Mouse (Mus musculus) embryonic fibroblast, embryonic 13.5 days (primary cell): ENCODE results near the gene Pdxp. TPM values are rescaled to one million over a fixed set of nuclear protein-coding genes. Genes with fewer than 3 reads are reported as not detected.

Experiments
- H3K27ac ChIP-seq: 2 replicates; pipeline ENCODE4 v1.5.1; 2012; ENCODE audit warnings: low read length, control low read depth, inconsistent platforms; ENCODE audit not compliant: insufficient read depth
- H3K4me1 ChIP-seq: 2 replicates; pipeline ENCODE4 v1.6.1; 2011; ENCODE audit warnings: low read length; ENCODE audit not compliant: control insufficient read depth, insufficient read depth
- H3K4me3 ChIP-seq: 2 replicates; pipeline ENCODE4 v1.5.1; 2011; ENCODE audit warnings: mild to moderate bottlenecking, control low read depth, low read length; ENCODE audit not compliant: insufficient read depth
- CTCF ChIP-seq: IDR thresholded peaks from 2 replicates; pipeline ENCODE4 v1.5.1; 2011; ENCODE audit warnings: mild to moderate bottlenecking, control low read depth, low read length, moderate library complexity, borderline replicate concordance; ENCODE audit not compliant: insufficient read depth
- POLR2A ChIP-seq: IDR thresholded peaks from 2 replicates; pipeline ENCODE4 v1.6.1; 2011; ENCODE audit warnings: low read depth, mild to moderate bottlenecking, control low read depth, low read length, moderate library complexity
- polyA plus RNA-seq: library from polyadenylated mRNA; stranded (reverse); fragments of >200 nt; gene quantifications from 2 replicates; pipeline ENCODE4 v1.2.4, GENCODE M21; 2011; ENCODE audit warnings: low read depth; ENCODE audit not compliant: missing spikeins, insufficient read length

Gene Pdxp
- polyA plus RNA-seq, 1 experiment: 3.0 TPM

DNA sequence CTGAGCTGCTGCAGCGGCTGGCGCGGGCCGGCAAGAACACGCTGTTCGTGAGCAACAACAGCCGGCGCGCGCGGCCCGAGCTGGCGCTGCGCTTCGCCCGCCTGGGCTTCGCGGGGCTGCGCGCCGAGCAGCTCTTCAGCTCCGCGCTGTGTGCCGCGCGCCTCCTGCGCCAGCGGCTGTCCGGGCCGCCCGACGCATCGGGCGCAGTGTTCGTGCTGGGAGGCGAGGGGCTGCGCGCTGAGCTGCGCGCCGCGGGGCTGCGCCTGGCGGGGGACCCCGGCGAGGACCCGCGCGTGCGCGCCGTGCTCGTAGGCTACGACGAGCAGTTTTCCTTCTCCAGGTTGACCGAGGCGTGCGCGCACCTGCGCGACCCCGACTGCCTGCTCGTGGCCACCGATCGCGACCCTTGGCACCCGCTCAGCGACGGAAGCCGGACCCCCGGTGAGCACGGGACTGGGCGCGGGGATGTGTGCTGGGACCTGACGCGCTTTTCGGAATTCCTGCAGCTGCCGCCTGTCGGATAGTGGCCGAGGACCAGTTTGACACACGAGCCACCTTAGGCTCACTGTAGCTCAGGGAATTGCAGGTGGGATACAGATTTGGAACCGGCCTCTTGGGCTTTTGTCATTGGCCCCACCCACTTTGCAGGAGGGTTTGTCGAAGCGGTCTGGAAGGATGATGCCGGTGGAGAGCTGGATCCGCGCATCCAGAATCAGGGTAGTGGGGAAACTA lies 538 bp downstream of the Pdxp start:
- Histone ChIP-seq H3K4me1 (peaks cover 2% of the 10 kb centered on the region; the same call in 1 of the 2 replicates), H3K27ac (no peak overlapping the region), H3K4me3 (peak overlapping the region; percentile 41)
- no peak for TF ChIP-seq CTCF
- no peak for TF ChIP-seq POLR2A

DNA sequence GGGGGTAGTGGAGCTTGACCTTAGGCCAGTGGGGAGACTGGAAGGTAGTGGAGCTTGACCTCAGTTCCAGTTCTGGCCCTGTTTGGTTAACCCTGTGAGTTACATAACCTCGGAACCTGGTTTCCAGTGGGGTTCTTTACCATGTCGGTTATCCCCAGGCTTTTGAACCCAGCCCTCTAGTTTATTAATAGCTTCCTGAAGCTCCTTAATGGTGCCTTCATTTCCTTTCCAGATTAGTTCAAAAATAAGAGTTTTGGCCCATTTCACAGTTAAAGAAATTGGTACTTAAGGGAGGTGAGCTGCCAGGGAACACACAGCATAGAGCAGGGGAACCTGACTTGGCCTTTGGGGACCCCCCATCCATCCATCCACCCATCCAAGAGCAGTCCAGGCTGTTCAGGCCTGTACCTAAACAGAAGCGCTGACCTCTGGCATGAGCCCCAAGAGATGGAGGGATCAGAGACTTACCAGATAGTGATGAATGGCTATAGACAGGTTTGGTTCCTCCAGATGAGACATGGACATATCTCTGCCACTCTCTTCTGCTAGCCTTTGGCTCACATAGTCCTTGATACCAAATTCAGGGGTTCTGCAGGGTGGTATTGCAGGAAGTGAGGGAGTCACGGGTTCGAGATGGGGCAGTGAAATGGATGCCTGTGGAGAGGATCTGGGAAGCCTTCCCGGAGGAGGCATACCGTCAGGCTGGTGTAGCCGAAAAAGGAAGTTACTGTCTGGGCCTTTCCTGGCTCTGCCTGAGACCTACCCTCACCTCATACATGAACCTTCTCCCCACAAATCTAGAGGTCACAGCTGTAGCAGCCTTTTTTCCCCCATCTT lies 1.3 kb downstream of the Pdxp start:
- Histone ChIP-seq H3K4me3 (peak overlapping the region; percentile 41), H3K4me1 (peaks cover 6% of the 10 kb centered on the region; the same call in 1 of the 2 replicates), H3K27ac (no peak overlapping the region)
- no peak for TF ChIP-seq CTCF
- TF ChIP-seq POLR2A: no peak

DNA sequence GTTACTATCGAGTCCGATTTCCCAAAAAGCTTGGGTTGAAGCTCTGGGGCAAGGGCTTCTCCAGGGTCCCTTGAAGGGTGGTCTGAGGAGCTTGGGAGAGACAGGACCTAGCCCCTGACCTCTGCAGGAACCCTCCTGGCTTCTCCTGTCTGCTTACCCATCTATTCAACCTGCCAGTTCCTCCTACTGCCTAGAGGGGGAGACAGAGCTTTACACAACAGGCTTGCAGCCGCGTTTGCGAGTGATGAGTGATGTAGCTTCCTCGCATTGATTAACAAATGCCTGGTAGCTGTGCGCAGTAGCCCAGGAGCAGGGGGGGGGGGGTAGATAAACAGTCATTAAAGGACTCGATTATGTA lies 1.9 kb downstream of the Pdxp start:
- Histone ChIP-seq H3K27ac (no peak overlapping the region), H3K4me1 (peaks cover 9% of the 10 kb centered on the region; the same call in 1 of the 2 replicates)

DNA sequence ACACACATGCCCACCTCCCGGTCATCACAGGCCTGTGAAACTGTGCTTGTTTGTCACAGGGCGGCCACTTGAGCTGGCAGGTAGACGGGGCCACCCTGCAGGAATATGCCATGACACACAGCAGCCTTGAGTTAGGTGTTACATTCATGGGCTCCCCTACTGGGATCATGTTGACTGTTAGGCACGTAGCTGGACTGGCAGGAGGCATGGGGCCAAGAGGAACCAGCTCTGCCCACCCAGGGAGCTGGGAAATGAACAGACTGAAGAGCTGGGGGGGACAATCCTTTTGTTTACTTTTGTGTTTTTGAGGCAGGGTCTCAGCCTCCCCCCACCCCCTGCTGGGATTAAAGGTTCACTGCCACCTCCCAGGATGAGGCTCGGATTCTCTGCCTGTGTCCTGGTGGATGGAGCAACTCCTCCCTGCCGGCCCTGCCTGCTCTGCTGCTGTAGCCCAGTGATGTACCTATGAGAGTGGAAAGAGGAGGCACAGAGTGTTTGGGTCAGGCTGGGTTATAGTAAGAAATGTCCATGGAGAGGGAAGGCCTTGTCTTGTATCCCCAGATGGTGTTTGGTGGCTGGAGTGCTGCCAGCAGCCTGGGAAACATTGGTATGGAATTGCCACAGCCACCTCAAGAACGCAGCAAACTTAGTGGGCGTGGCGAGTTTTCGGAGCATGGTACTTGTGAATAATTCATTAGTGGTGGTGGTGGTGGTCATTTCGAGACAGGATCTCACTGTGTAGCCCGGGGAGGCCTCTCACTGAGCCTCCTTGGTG lies 2.5 kb downstream of the Pdxp start:
- Histone ChIP-seq H3K27ac (no peak overlapping the region), H3K4me1 (peaks cover 9% of the 10 kb centered on the region; the same call in 1 of the 2 replicates), H3K4me3 (no peak overlapping the region)
- TF ChIP-seq POLR2A (no peak), CTCF (no peak)

More for the DNA sequence above, 1.9 kb downstream of the Pdxp start:
- TF ChIP-seq CTCF (peak; percentile 92), POLR2A (no peak)
- H3K4me3 ChIP-seq: no peak overlapping the region

DNA sequence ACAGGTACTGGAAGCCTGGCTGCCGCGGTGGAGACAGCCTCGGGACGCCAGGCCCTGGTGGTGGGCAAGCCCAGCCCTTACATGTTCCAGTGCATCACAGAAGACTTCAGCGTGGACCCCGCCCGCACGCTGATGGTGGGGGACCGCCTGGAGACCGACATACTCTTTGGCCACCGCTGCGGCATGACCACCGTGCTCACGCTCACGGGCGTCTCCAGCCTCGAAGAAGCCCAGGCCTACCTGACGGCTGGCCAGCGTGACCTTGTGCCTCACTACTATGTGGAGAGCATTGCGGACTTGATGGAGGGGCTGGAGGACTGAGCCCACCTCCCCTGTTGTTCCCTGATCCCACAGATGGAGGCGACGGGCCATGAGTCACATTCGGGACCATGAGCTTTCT lies 4.4 kb downstream of the Pdxp start:
- TF ChIP-seq POLR2A (no peak), CTCF (no peak)
- Histone ChIP-seq H3K4me1 (peaks cover 9% of the 10 kb centered on the region; the same call in 1 of the 2 replicates), H3K4me3 (no peak overlapping the region), H3K27ac (no peak overlapping the region)

DNA sequence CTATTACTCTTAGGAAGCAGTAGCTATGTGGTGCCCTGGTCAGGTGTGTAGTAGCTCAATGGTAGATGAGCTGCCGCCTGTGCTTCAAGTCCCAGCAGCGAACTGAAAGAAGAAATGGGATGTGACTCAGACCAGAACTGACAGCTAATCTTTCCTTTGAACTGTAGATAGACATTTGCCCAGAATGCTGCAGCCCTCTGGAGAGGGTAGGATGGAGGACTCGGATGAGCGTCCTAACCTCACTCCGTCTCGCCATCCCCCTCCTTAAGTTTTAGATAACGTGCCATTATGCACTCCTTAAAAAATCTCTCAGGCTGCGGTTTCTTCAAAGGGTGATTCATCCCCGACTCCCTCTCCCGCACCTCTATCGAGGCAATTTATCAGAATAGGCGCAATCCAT lies 6.2 kb downstream of the Pdxp start:
- Histone ChIP-seq H3K4me3 (no peak overlapping the region), H3K27ac (no peak overlapping the region), H3K4me1 (peaks cover 10% of the 10 kb centered on the region)
- TF ChIP-seq POLR2A: no peak

DNA sequence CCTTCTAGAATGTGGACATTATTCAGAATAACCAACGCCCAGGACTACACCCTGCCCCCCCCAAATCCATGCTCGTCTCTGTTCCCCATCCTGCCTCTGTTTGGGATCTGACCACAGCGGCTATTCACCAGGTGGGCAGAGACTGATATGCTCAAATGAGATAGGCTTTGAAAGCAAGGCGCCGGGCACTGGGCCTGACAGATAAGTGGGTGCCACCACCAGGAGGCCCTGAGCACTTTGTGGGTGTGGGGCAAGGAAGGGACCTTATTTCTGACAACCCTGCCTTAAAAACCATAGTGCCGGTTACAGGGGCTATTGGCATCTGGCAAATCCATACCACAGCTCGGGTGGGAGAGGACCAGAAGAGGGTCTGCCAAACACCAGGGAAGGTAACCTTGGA lies 9.0 kb downstream of the Pdxp start:
- Histone ChIP-seq H3K4me1 (peaks cover 17% of the 10 kb centered on the region), H3K27ac (no peak overlapping the region), H3K4me3 (no peak overlapping the region)
- TF ChIP-seq CTCF (no peak), POLR2A (no peak)

DNA sequence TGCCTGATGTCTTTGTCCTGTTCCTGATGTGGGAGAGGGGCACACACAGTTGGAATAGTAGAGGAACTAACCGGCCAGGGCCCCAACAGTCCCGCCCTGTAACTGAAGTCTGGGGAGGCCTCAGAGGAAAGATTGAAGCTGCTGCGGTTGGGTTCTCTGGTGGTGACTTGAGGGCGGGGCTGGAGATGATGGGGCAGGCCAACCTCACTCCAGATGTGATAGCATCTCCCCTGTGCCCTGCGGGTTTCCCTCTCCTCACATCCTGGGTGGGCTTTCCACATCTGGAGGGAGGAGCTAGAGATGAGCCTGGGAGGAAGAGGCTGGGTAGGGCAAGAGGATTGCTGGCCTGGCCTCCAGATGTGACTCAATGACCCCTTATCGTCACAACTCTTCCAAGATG lies 9.9 kb downstream of the Pdxp start:
- TF ChIP-seq POLR2A (no peak), CTCF (no peak)
- Histone ChIP-seq H3K4me1 (peaks cover 17% of the 10 kb centered on the region), H3K27ac (no peak overlapping the region), H3K4me3 (no peak overlapping the region)

DNA sequence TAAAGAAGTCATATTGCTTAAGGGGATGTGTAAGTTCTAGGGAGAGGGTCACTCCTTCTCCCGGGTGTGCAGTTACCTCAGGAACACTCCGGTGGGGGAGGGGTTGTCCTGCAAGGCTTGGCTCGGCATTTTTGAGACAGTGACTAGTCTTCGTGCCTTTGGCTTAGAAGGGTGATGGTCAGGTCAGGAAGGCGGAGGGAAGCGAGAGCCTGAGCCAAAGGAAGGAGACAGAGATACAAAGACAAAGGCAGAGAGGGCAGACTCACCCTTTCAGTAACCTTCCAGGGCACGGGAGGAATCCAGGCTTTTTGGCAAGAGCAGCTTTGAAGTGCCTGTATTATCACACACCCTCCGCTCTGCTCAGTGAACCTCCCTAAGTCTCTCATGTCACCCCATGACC lies 11.4 kb downstream of the Pdxp start:
- H3K4me1 ChIP-seq: peaks cover 19% of the 10 kb centered on the region
- H3K4me3 ChIP-seq: no peak overlapping the region
- TF ChIP-seq CTCF (no peak), POLR2A (no peak)
- peak overlapping the region; percentile 92 for H3K27ac ChIP-seq
